Mouse (Mus musculus) gastrocnemius, postnatal 10 days (tissue): ENCODE data around the gene Tmem255b. TPM values are rescaled to one million over a fixed set of nuclear protein-coding genes. Genes with fewer than 3 reads are reported as not detected.

ENCODE experiments used
- DNase-seq: peaks from one replicate; pipeline ENCODE4 v3.0.0; 2021; ENCODE audit warnings: mixed read lengths
- total RNA-seq, 2 experiments: library from RNA; stranded (reverse); gene quantifications; 2 replicates each; pipeline ENCODE4 v1.2.3; 2021

Tmem255b gene
- total RNA-seq, 2 experiments from 2014 or later, result 3.9 to 7.5 TPM

GRCm38 (mm10) chr8:13492198-13492995 is 57.4 kb downstream of the Tmem255b start:
- DNase-seq, result peak; percentile 48

GRCm38 (mm10) chr8:13493011-13493410 is 58.0 kb downstream of the Tmem255b start:
- DNase-seq, result peak; percentile 46

- peak; percentile 66 for DNase-seq
These were observed 59.1 kb downstream of the Tmem255b start, which contains the start of gene Gas6 for GRCm38 (mm10) chr8:13493858-13494631. Gene Gas6 (minus strand): TSS chr8:13494490.

- DNase-seq, result no peak
These were observed 66.2 kb downstream of the Tmem255b start for GRCm38 (mm10) chr8:13501221-13501620.

GRCm38 (mm10) chr8:13503936-13504606 is 69.1 kb downstream of the Tmem255b start:
- no peak for DNase-seq

- DNase-seq, result no peak
These were observed 70.1 kb downstream of the Tmem255b start for GRCm38 (mm10) chr8:13504894-13505674.

- DNase-seq, result peak; percentile 77
These were observed 71.9 kb downstream of the Tmem255b start for GRCm38 (mm10) chr8:13506849-13507248.

- DNase-seq, result no peak
These were observed 72.4 kb downstream of the Tmem255b start for GRCm38 (mm10) chr8:13507284-13507937.

GRCm38 (mm10) chr8:13512016-13512415 is 77.0 kb downstream of the Tmem255b start:
- no peak for DNase-seq

GRCm38 (mm10) chr8:13512677-13513076 is 77.7 kb downstream of the Tmem255b start:
- no peak for DNase-seq

GRCm38 (mm10) chr8:13513556-13514370 is 78.8 kb downstream of the Tmem255b start:
- DNase-seq, result no peak

- DNase-seq, result peak; percentile 40
These were observed 81.0 kb downstream of the Tmem255b start for GRCm38 (mm10) chr8:13516011-13516442.

- DNase-seq, result no peak
These were observed 81.7 kb downstream of the Tmem255b start for GRCm38 (mm10) chr8:13516728-13517127.

GRCm38 (mm10) chr8:13517284-13517781 is 82.3 kb downstream of the Tmem255b start:
- DNase-seq, result no peak

Other genes starting within 250 kb of the Tmem255b start
- 10 to 100 TPM in 1 of 2 experiments, 1 to 10 TPM in 1; 9.8 to 14.0 TPM for gene Grtp1, start 234.6 kb upstream of the Tmem255b start, total RNA-seq
- gene Adprhl1, start 181.0 kb upstream of the Tmem255b start, total RNA-seq, result 10 to 100 TPM; 70.9 to 79.8 TPM
- gene Dcun1d2, start 147.1 kb upstream of the Tmem255b start, total RNA-seq, result 10 to 100 TPM; 38.5 to 41.6 TPM
- gene Tmco3, start 147.0 kb upstream of the Tmem255b start, total RNA-seq, result 10 to 100 TPM; 13.9 to 20.1 TPM
- 10 to 100 TPM; 45.1 to 48.4 TPM for gene Tfdp1, start 96.4 kb upstream of the Tmem255b start, total RNA-seq
- not detected for gene Atp4b, start 38.4 kb upstream of the Tmem255b start, total RNA-seq
- gene Grk1, start 30.1 kb upstream of the Tmem255b start, total RNA-seq, result under 1 TPM; 0.02 TPM
- gene Gas6, start 59.3 kb downstream of the Tmem255b start, total RNA-seq, result 10 to 100 TPM; 79.3 to 82.1 TPM
- not detected for gene 1700029H14Rik, start 127.3 kb downstream of the Tmem255b start, total RNA-seq
- gene Rasa3, start 242.4 kb downstream of the Tmem255b start, total RNA-seq, result 10 to 100 TPM; 20.4 to 34.0 TPM